Mouse (Mus musculus): ENCODE results near the gene Trim25. TPM values are rescaled to one million over a fixed set of nuclear protein-coding genes. Genes with fewer than 3 reads are reported as not detected.
A peak's percentile ranks its signal among the peaks of the same experiment; 100 is the strongest.

Trim25 gene
- polyA plus RNA-seq, 1 experiment from 2014 or later, result 22.1 TPM

- WGBS, result 52% methylated on average over 11 of the region's 11 CpGs
- Histone ChIP-seq H3K4me2 (ENCODE audit: low read depth, low read length) (peak overlapping the region; percentile 36; the same call in 1 of the 2 replicates), H3K27me3 (ENCODE audit: control insufficient read depth, insufficient read depth, low read length) (no peaks in the 10 kb centered on the region), H3K27ac (ENCODE audit: low read length) (peak overlapping the region; percentile 59), H3K9me3 (replicated peaks; ENCODE audit: control insufficient read depth, low read length) (no peaks in the 10 kb centered on the region), H3K4me1 (ENCODE audit: control insufficient read depth, insufficient read depth, low read length) (peaks cover 17% of the 10 kb centered on the region), H3K4me3 (ENCODE audit: low read length) (peak overlapping the region; percentile 29; the same call in 1 of the 2 replicates), H3K9ac (ENCODE audit: low read length) (no peak overlapping the region; the same call in 1 of the 2 replicates), H3K36me3 (ENCODE audit: control insufficient read depth, insufficient read depth) (no peaks in the 10 kb centered on the region)
- ATAC-seq (replicated peaks; ENCODE audit: extremely low read depth, insufficient read depth, low FRiP score), result no peak
Observed at GRCm38 (mm10) chr11:89067871-89068490, 68.8 kb downstream of the Trim25 start.

GRCm38 (mm10) chr11:89068649-89069048 lies 69.5 kb downstream of the Trim25 start:
- H3K4me3 ChIP-seq (ENCODE audit: low read length), result no peak overlapping the region
- peak overlapping the region; percentile 9; the same call in 1 of the 2 replicates for H3K4me2 ChIP-seq (ENCODE audit: low read depth, low read length)
- no peak overlapping the region; the same call in 1 of the 2 replicates for H3K27ac ChIP-seq (ENCODE audit: low read length)
- H3K9ac ChIP-seq (ENCODE audit: low read length), result no peak overlapping the region
- peaks cover 17% of the 10 kb centered on the region for H3K4me1 ChIP-seq (ENCODE audit: control insufficient read depth, insufficient read depth, low read length)
- no peaks in the 10 kb centered on the region for H3K9me3 ChIP-seq (replicated peaks; ENCODE audit: control insufficient read depth, low read length)
- no peaks in the 10 kb centered on the region for H3K36me3 ChIP-seq (ENCODE audit: control insufficient read depth, insufficient read depth)
- no peaks in the 10 kb centered on the region for H3K27me3 ChIP-seq (ENCODE audit: control insufficient read depth, insufficient read depth, low read length)
- ATAC-seq (replicated peaks; ENCODE audit: extremely low read depth, insufficient read depth, low FRiP score), result peak; percentile 54; the same call in 1 of the 2 replicates
- 68% methylated on average over 14 of the region's 14 CpGs for WGBS

DNA sequence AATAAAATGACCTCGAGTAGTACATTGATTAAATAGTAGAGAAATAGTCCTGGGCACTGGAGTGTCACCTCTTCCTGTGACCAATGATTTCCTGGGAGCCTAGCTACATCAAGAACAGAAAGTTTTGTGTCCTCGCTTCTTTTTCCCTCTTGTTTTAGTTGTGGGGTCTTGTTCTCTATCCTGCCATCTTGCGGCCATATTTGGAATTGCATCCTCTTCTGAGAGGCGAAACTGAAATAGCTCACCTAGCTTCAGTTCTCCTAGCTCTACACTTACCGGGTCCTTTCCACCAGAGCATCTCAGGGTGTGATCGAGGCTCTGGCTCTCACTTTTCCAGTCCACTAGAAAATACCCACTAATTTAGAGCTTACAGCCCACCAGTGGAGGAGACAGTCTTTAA lies 70.1 kb downstream of the Trim25 start:
- H3K36me3 ChIP-seq (ENCODE audit: control insufficient read depth, insufficient read depth), result no peaks in the 10 kb centered on the region
- no peak for ATAC-seq (replicated peaks; ENCODE audit: extremely low read depth, insufficient read depth, low FRiP score)
- H3K4me2 ChIP-seq (ENCODE audit: low read depth, low read length), result no peak overlapping the region
- H3K27me3 ChIP-seq (ENCODE audit: control insufficient read depth, insufficient read depth, low read length), result no peaks in the 10 kb centered on the region
- H3K9ac ChIP-seq (ENCODE audit: low read length), result no peak overlapping the region
- H3K27ac ChIP-seq (ENCODE audit: low read length), result no peak overlapping the region
- no peak overlapping the region for H3K4me3 ChIP-seq (ENCODE audit: low read length)
- H3K9me3 ChIP-seq (replicated peaks; ENCODE audit: control insufficient read depth, low read length), result no peaks in the 10 kb centered on the region
- H3K4me1 ChIP-seq (ENCODE audit: control insufficient read depth, insufficient read depth, low read length), result peaks cover 17% of the 10 kb centered on the region
- WGBS, result 23% methylated on average over 6 of the region's 6 CpGs

Other genes starting within 250 kb of the Trim25 start
- 58.0 and 64.4 TPM in 2 replicates for gene Akap1, start 134.8 kb upstream of the Trim25 start, polyA plus RNA-seq (2015; fragmentation: Nextera tagmentation; extraction: Ambion mirVana)
- gene Scpep1, start 43.9 kb upstream of the Trim25 start, polyA plus RNA-seq (2015; fragmentation: Nextera tagmentation; extraction: Ambion mirVana), result 43.6 and 50.8 TPM in 2 replicates
- not detected in 2 replicates for gene Elobl, start 32.4 kb upstream of the Trim25 start, polyA plus RNA-seq (2015; fragmentation: Nextera tagmentation; extraction: Ambion mirVana)
- gene Coil, start 29.1 kb upstream of the Trim25 start, polyA plus RNA-seq (2015; fragmentation: Nextera tagmentation; extraction: Ambion mirVana), result 9.4 and 9.7 TPM in 2 replicates
- 7.8 and 8.7 TPM in 2 replicates for gene Dgke, start 67.5 kb downstream of the Trim25 start, polyA plus RNA-seq (2015; fragmentation: Nextera tagmentation; extraction: Ambion mirVana)
- gene Gm525, start 74.5 kb downstream of the Trim25 start, polyA plus RNA-seq (2015; fragmentation: Nextera tagmentation; extraction: Ambion mirVana), result 4.7 and 9.1 TPM in 2 replicates

Measured in heart, embryonic 16.5 days (tissue).